Mouse (Mus musculus) bone marrow macrophage, adult 2 months (primary cell): ENCODE data around the gene Acot8.

Experiments
- CTCF ChIP-seq: IDR thresholded peaks from 2 replicates; pipeline ENCODE4 v1.5.1; 2012; ENCODE audit warnings: low read depth, mild to moderate bottlenecking, low read length, moderate library complexity
- POLR2A ChIP-seq: IDR thresholded peaks from 2 replicates; pipeline ENCODE4 v1.6.1; 2012; ENCODE audit warnings: mild to moderate bottlenecking, low read depth, low read length, borderline replicate concordance

DNA sequence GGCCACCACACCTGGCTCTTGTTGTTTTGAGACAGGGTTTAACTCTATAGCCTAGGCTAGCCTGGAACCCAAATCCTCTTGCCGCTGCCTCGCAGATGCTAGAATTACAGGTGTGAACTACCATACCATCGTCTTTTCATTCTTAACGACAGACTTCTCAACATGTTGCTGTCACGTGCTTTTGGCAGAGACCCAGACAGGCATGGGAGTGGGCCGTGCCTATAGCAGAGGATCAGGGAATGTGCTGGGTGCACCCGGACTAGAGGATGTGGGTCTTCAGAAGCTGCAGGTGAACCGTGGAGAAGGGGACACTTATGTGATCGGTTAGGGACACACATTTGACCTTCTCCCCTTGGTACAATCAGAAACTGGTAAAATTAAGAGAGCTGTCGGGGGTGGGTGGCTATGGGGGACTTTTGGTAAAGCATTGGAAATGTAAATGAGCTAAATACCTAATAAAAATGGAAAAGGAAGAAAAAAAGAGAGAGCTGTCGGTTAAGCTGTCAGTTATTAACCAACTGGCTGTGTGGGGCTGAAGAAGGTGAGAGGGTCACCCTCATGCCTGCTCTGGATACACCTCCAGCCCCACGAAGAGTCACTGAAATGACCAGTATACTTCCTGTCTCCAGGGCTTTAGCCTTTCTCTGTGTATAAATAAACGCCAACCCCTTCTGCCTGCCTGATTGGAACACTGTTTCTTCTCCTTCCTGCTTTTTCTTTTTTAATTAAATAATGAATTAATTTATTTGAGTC is 4.3 kb downstream of the Acot8 start:
- no peak for TF ChIP-seq POLR2A
- no peak for TF ChIP-seq CTCF
